Mouse (Mus musculus): Measurements from ENCODE around the gene Rufy1. TPM values are rescaled to one million over a fixed set of nuclear protein-coding genes. Genes with fewer than 3 reads are reported as not detected.
A peak's percentile ranks its signal among the peaks of the same experiment; 100 is the strongest.
"Not testable (repeated sequence)": the region's sequence is repeated elsewhere in the genome, so short reads cannot be mapped to it uniquely, and the experiment has no call there.

The Rufy1 gene
- polyA plus RNA-seq, 1 experiment from 2014 or later, result 33.4 TPM

DNA sequence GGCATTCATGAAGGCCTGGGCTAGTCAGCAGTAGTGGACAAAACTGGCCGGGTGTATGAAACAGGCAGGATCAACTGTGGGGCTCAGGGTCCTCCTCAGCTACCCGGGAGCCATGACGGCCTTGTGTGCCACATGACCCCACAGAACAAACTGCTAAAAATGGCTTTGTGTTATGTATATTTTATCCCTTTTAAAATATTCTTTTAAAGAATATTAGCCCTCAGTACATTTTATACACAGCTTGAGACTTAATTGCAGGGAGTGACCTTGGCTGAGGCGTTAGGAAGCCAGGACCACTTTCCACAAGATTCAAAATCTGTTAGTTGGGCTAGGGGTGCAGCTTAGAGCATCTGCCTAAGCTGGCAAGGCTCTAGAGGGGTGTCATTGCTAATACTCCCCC lies 60.0 kb downstream of the Rufy1 start:
- 68% methylated on average over 4 of the region's 4 CpGs for WGBS
- ATAC-seq (replicated peaks; ENCODE audit: extremely low read depth, insufficient read depth, low FRiP score), result no peak
- Histone ChIP-seq H3K4me1 (ENCODE audit: control insufficient read depth, insufficient read depth, low read length) (peaks cover 6% of the 10 kb centered on the region), H3K4me3 (ENCODE audit: low read length) (peak overlapping the region; percentile 58), H3K27ac (ENCODE audit: low read length) (peak overlapping the region; percentile 29; the same call in 1 of the 2 replicates), H3K9me3 (replicated peaks; ENCODE audit: control insufficient read depth, low read length) (no peaks in the 10 kb centered on the region), H3K27me3 (ENCODE audit: control insufficient read depth, insufficient read depth, low read length) (no peaks in the 10 kb centered on the region), H3K9ac (ENCODE audit: low read length) (peak overlapping the region; percentile 80; the same call in 1 of the 2 replicates), H3K36me3 (ENCODE audit: control insufficient read depth, insufficient read depth) (no peaks in the 10 kb centered on the region), H3K4me2 (ENCODE audit: low read depth, low read length) (peak overlapping the region; percentile 84)

DNA sequence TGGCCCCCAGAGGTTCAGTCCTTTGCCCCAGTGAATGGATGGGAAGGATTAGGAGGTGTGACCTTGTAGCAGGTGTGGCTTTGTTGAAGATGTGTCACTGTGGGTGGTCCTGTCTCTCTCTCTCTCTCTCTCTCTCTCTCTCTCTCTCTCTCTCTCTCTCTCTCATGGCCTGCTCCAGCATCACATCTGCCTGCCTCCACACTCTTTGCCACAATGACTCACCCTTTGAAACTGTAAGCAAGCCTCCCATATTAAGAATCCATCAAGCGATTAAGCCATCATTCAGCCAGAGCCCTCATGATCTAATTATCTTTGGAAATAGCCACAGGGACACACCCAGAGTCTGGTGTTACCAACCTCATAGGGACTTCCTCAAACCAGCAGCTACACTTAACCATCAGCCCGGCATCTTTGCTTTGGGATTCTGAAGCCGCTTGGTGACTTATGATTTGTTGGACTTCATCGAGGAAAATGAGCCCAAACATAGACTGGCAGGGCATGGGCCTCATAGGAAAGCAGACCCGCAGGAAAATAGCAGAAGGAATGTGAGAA lies 61.5 kb downstream of the Rufy1 start:
- no peaks in the 10 kb centered on the region for H3K36me3 ChIP-seq (ENCODE audit: control insufficient read depth, insufficient read depth)
- H3K4me1 ChIP-seq (ENCODE audit: control insufficient read depth, insufficient read depth, low read length), result 0 out of 2 replicates have a peak, but pooled peaks cover 5% of the 10 kb centered on the region
- WGBS, result 82% methylated on average over 5 of the region's 5 CpGs
- ATAC-seq (replicated peaks; ENCODE audit: extremely low read depth, insufficient read depth, low FRiP score), result no peak
- no peak overlapping the region for H3K9ac ChIP-seq (ENCODE audit: low read length)
- no peak overlapping the region for H3K4me3 ChIP-seq (ENCODE audit: low read length)
- no peak overlapping the region for H3K4me2 ChIP-seq (ENCODE audit: low read depth, low read length)
- H3K27me3 ChIP-seq (ENCODE audit: control insufficient read depth, insufficient read depth, low read length), result no peaks in the 10 kb centered on the region
- H3K9me3 ChIP-seq (replicated peaks; ENCODE audit: control insufficient read depth, low read length), result no peaks in the 10 kb centered on the region
- H3K27ac ChIP-seq (ENCODE audit: low read length), result no peak overlapping the region

DNA sequence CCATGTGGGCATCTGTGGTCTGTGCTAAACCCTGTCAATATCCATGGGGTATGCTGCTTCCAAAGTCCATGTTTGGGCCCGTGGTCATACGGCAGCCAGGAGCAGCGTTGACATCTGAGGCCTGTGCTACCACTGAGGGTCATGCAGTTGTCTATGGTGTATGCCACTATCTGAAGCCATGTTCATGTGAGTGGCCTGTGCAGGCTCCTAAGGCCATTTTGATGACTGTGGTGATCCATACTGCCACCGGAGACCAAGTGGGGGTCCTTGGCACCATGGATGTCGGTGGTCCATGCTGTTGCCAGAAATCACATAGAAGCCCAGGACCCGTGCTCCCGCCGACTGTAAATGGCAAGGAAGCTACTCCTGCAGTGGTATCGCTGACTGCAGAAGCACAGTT lies 63.4 kb downstream of the Rufy1 start:
- no peaks in the 10 kb centered on the region for H3K9me3 ChIP-seq (replicated peaks; ENCODE audit: control insufficient read depth, low read length)
- no peak overlapping the region for H3K4me2 ChIP-seq (ENCODE audit: low read depth, low read length)
- no peak overlapping the region for H3K27ac ChIP-seq (ENCODE audit: low read length)
- no peak overlapping the region for H3K4me3 ChIP-seq (ENCODE audit: low read length)
- no peak for ATAC-seq (replicated peaks; ENCODE audit: extremely low read depth, insufficient read depth, low FRiP score)
- no peaks in the 10 kb centered on the region for H3K27me3 ChIP-seq (ENCODE audit: control insufficient read depth, insufficient read depth, low read length)
- H3K9ac ChIP-seq (ENCODE audit: low read length), result no peak overlapping the region
- 0 out of 2 replicates have a peak, but pooled peaks cover 5% of the 10 kb centered on the region for H3K4me1 ChIP-seq (ENCODE audit: control insufficient read depth, insufficient read depth, low read length)
- 88% methylated on average over 9 of the region's 9 CpGs for WGBS
- no peaks in the 10 kb centered on the region for H3K36me3 ChIP-seq (ENCODE audit: control insufficient read depth, insufficient read depth)

DNA sequence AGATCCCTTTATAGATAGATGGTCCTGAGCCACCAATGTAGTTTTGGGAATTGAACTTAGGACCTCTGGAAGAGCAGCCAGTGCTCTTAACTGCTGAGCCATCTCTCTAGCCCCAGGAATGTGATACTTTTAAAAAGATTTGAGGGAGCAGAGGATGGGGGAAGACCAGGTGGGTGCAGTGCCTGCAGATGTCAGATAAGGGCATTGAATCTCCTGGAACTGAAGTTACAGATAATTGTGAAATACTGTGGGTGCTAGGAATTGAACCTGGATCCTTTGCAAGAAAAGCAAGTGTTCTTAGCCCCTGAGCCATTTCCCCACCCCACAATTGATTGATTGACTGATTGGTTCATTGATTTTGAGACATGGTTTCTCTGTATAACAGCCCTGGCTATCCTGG lies 65.6 kb downstream of the Rufy1 start:
- Histone ChIP-seq H3K4me3 (ENCODE audit: low read length) (no peak overlapping the region), H3K9me3 (replicated peaks; ENCODE audit: control insufficient read depth, low read length) (no peaks in the 10 kb centered on the region), H3K4me1 (ENCODE audit: control insufficient read depth, insufficient read depth, low read length) (no peaks in the 10 kb centered on the region), H3K9ac (ENCODE audit: low read length) (no peak overlapping the region), H3K36me3 (ENCODE audit: control insufficient read depth, insufficient read depth) (no peaks in the 10 kb centered on the region), H3K4me2 (ENCODE audit: low read depth, low read length) (no peak overlapping the region), H3K27ac (ENCODE audit: low read length) (no peak overlapping the region), H3K27me3 (ENCODE audit: control insufficient read depth, insufficient read depth, low read length) (no peaks in the 10 kb centered on the region; the same call in 1 of the 2 replicates)
- no peak for ATAC-seq (replicated peaks; ENCODE audit: extremely low read depth, insufficient read depth, low FRiP score)

DNA sequence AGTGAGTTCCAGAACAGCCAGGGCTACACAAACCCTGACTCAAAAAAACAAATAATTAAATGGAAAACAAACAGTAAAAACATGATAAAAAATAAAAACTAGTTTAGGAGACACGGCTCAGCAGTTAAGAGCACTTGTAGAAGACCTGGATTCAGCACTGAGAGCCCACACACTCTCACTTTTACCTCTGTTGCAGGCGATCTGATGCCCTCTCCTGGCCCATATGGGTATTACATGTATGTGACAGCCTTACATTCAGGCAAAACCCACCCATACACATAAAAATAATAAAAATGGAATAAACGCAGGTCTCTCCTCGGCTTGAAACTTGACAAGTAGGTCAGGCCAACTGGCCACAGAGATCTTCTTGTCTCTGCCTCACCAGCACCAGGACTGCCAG lies 66.4 kb downstream of the Rufy1 start:
- ATAC-seq (replicated peaks; ENCODE audit: extremely low read depth, insufficient read depth, low FRiP score), result 0 out of 2 replicates have a peak, but pooled peaks have one; percentile 47
- Histone ChIP-seq H3K4me1 (ENCODE audit: control insufficient read depth, insufficient read depth, low read length) (no peaks in the 10 kb centered on the region), H3K27me3 (ENCODE audit: control insufficient read depth, insufficient read depth, low read length) (no peaks in the 10 kb centered on the region; the same call in 1 of the 2 replicates), H3K4me3 (ENCODE audit: low read length) (no peak overlapping the region), H3K9me3 (replicated peaks; ENCODE audit: control insufficient read depth, low read length) (no peaks in the 10 kb centered on the region), H3K27ac (ENCODE audit: low read length) (no peak overlapping the region), H3K4me2 (ENCODE audit: low read depth, low read length) (no peak overlapping the region), H3K9ac (ENCODE audit: low read length) (no peak overlapping the region), H3K36me3 (ENCODE audit: control insufficient read depth, insufficient read depth) (no peaks in the 10 kb centered on the region)
- WGBS, result 4% methylated on average over 4 of the region's 4 CpGs

DNA sequence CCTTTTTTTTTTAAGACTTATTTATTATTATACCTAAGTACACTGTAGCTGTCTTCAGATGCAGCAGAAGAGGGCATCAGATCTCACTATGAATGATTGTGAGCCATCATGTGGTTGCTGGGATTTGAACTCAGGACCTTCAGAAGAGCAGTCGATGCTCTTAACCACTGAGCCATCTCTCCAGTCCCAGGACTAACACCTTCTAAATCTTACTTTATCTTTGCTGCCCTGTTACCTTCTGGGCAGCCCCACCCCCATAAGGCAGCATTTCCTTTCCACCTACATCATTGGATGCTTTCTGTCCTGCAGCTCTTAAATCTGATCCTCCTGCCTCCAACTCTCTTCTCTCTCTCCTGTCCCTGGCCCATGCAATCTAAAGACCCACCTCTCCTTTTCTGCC lies 69.6 kb downstream of the Rufy1 start:
- 77% methylated on average over 1 of the region's 1 CpGs for WGBS
- ATAC-seq (replicated peaks; ENCODE audit: extremely low read depth, insufficient read depth, low FRiP score); H3K4me2 ChIP-seq (ENCODE audit: low read depth, low read length); H3K9me3 ChIP-seq (replicated peaks; ENCODE audit: control insufficient read depth, low read length); H3K36me3 ChIP-seq (ENCODE audit: control insufficient read depth, insufficient read depth); H3K9ac ChIP-seq (ENCODE audit: low read length); H3K27me3 ChIP-seq (ENCODE audit: control insufficient read depth, insufficient read depth, low read length); H3K4me1 ChIP-seq (ENCODE audit: control insufficient read depth, insufficient read depth, low read length); H3K4me3 ChIP-seq (ENCODE audit: low read length); H3K27ac ChIP-seq (ENCODE audit: low read length): not testable (repeated sequence)

DNA sequence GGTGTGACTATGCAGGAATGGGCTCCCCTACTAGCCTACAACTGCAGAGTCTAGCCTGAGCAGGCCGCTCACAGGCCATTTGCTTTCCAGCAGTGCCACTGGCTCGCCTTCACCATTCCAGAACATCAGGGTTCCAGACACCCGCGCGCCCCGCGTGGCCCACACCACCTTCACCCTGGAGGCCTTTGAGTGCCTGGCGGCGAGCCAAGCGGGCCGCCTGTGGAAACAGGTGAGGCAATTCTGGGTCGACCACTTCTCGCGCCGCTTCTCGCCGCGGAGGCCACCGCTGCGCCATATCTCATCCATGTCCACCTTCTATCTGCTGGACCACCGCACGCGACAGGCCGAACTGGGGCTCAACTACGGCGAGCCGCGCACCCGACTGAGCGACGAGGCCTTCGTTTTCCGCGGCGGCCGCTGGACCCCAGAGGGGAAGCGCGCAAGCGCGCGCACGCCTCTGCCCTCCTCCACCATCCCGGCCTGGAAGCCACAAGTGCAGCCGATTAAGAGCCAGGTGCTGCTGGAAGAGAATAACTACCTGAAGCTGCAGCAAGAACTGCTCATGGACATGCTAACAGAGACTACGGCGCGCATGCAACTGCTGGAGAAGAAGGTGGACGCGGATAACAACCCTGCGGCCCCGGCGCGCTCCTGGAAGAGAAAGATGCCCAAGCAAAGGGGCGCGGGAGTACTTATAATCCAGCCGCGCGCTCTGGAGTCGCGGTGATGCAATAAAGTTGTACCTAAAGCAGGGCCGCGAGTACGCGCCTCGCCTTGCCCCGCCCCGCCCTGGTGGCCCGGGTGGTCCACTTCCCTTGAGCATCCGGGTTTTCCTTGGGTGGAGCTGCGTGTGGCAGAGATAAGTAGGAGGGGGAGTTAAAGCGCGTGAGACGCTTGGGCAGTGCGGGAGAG lies 71.7 kb downstream of the Rufy1 start:
- Histone ChIP-seq H3K4me3 (ENCODE audit: low read length) (peak overlapping the region; percentile 70), H3K27ac (ENCODE audit: low read length) (no peak overlapping the region), H3K36me3 (ENCODE audit: control insufficient read depth, insufficient read depth) (no peaks in the 10 kb centered on the region), H3K4me2 (ENCODE audit: low read depth, low read length) (peak overlapping the region; percentile 96), H3K4me1 (ENCODE audit: control insufficient read depth, insufficient read depth, low read length) (no peaks in the 10 kb centered on the region), H3K9ac (ENCODE audit: low read length) (peak overlapping the region; percentile 72), H3K9me3 (replicated peaks; ENCODE audit: control insufficient read depth, low read length) (no peaks in the 10 kb centered on the region), H3K27me3 (ENCODE audit: control insufficient read depth, insufficient read depth, low read length) (no peaks in the 10 kb centered on the region; the same call in 1 of the 2 replicates)
- peak; percentile 58 for ATAC-seq (replicated peaks; ENCODE audit: extremely low read depth, insufficient read depth, low FRiP score)
- WGBS, result 2% methylated on average over 74 of the region's 74 CpGs

DNA sequence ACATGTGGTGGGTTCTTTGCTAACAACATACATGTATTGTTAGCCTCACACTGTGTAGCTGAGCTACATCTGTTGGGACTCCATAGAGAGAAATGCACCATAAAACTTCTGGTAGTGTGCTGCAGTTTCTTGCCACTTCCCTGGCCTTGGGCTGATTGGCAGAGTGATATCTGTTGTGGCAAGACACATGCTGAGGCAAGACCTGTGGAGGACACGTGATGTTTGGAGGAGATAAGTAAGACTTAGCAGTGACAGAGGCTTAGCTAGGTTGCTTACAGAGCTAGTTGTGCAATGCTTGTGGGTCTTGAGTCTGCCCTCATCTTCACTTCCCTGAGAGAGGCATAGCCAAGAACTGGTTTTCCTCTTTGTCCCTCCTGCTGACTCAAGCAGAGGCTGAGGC lies 75.5 kb downstream of the Rufy1 start:
- Histone ChIP-seq H3K9me3 (replicated peaks; ENCODE audit: control insufficient read depth, low read length) (no peaks in the 10 kb centered on the region), H3K27ac (ENCODE audit: low read length) (no peak overlapping the region), H3K9ac (ENCODE audit: low read length) (no peak overlapping the region), H3K4me2 (ENCODE audit: low read depth, low read length) (no peak overlapping the region), H3K27me3 (ENCODE audit: control insufficient read depth, insufficient read depth, low read length) (no peaks in the 10 kb centered on the region), H3K4me3 (ENCODE audit: low read length) (no peak overlapping the region), H3K4me1 (ENCODE audit: control insufficient read depth, insufficient read depth, low read length) (no peaks in the 10 kb centered on the region), H3K36me3 (ENCODE audit: control insufficient read depth, insufficient read depth) (no peaks in the 10 kb centered on the region)
- no peak for ATAC-seq (replicated peaks; ENCODE audit: extremely low read depth, insufficient read depth, low FRiP score)
- WGBS, result 63% methylated on average over 1 of the region's 1 CpGs

DNA sequence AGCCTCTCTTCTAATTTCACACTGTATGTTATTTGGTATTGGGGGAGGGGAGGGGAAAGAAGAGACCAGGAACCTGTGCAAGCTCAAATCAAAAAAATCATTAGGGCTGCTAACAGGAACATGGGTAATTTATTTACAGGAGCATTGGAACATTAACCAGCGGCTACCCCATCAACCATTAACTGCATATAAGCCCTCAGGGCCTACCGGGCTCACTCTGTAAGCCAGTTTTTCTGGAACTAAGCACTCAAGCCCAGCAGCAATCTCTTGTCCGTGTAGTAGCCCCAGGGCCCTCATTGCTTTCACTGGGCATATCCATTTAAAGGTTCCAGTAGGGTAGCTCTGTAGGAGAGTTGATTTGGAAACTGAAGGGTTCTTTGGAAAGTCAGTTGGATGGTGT lies 76.1 kb downstream of the Rufy1 start:
- no peaks in the 10 kb centered on the region for H3K9me3 ChIP-seq (replicated peaks; ENCODE audit: control insufficient read depth, low read length)
- H3K36me3 ChIP-seq (ENCODE audit: control insufficient read depth, insufficient read depth), result no peaks in the 10 kb centered on the region
- H3K27me3 ChIP-seq (ENCODE audit: control insufficient read depth, insufficient read depth, low read length), result no peaks in the 10 kb centered on the region
- H3K4me2 ChIP-seq (ENCODE audit: low read depth, low read length), result no peak overlapping the region
- WGBS, result 80% methylated on average over 3 of the region's 3 CpGs
- H3K9ac ChIP-seq (ENCODE audit: low read length), result no peak overlapping the region
- ATAC-seq (replicated peaks; ENCODE audit: extremely low read depth, insufficient read depth, low FRiP score), result no peak
- H3K4me1 ChIP-seq (ENCODE audit: control insufficient read depth, insufficient read depth, low read length), result no peaks in the 10 kb centered on the region
- H3K4me3 ChIP-seq (ENCODE audit: low read length), result no peak overlapping the region
- H3K27ac ChIP-seq (ENCODE audit: low read length), result no peak overlapping the region
